Mouse (Mus musculus): ENCODE data around the gene Gm20388. TPM values are rescaled to one million over a fixed set of nuclear protein-coding genes. Genes with fewer than 3 reads are reported as not detected.

Gm20388 gene
- total and polyA plus RNA-seq, 3 experiments = 0.02 to 0.05 TPM; not detected in 1

DNA sequence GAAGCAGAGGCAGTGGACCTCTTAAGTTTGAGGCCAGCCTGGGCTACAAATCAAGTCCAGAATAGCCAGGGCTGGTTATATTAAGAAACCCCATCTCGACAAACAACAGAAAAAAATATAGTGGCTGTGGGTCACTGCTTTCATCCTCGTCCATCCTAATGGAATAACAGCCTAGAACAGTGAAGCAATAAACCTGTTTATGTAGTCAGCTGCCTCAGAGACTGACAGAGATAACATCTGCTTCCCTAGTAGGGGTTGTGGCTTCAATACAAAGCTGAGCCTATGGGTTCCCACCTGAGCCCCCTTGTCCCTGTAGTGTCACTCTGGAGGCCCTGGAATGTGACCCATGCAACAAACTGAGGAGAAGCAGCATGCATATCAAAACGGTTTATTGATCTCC lies 2663.6 kb downstream of the Gm20388 start:
- Histone ChIP-seq H3K4me1 (ENCODE audit: insufficient read depth, low read depth, low read length) (peaks cover 83% of the 10 kb centered on the region), H3K36me3 (replicated peaks) (peaks cover 71% of the 10 kb centered on the region), H3K9me3 (replicated peaks) (no peaks in the 10 kb centered on the region), H3K27me3 (ENCODE audit: insufficient read depth, low read length) (peaks cover 6% of the 10 kb centered on the region; the same call in 1 of the 2 replicates), H3K4me3 (ENCODE audit: low read depth, low read length) (peak overlapping the region; percentile 87; the same call in 1 of the 2 replicates)
- ATAC-seq (ENCODE audit: extremely low read depth, insufficient number of reproducible peaks, low FRiP score, poor library complexity, severe bottlenecking) = no peak
- TF ChIP-seq GATA2 (IDR thresholded peaks at IDR 0.05; ENCODE audit: borderline replicate concordance, low read depth, low read length) (no peak), POLR2AphosphoS5 (IDR thresholded peaks at IDR 0.05; ENCODE audit: insufficient replicate concordance, low read depth, low read length) (no peak; the same call in 1 of the 2 replicates), TAL1 (conservative IDR thresholded peaks at IDR 0.05; ENCODE audit: low read depth, low read length) (no peak), CTCF (IDR thresholded peaks at IDR 0.05; ENCODE audit: low read depth, low read length) (no peak), GATA1 (IDR thresholded peaks at IDR 0.05; ENCODE audit: borderline replicate concordance, low read length) (no peak)
- no peak for DNase-seq (ENCODE audit: low spot score)

DNA sequence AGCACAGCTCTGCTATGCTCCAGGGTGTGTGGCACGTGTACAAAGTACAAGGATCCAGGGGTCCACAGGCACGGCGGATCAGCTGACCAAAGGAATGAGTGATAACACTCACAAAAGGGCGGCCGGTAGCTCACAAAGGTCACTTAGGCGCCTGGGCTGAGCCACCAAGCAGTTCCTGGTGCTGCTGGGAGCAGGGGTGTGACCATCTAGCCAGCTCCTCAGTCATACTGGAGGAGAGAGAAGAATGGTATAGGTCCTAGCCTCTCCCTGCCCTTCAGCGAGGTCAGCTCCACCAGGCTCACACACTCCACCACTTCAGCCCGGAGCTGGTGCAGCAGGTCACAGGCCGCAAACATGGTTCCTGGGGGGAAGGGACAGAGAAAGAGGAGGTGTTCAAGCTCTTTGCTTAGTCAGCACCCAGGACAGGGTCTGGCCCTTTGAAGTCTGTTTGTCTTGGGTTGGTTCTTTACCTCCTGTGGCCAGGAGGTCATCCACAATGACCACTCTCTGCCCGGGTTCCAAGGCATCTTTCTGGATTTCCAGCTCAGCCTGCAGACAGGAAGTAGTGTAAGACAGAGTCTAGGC lies 2664.1 kb downstream of the Gm20388 start:
- ATAC-seq (ENCODE audit: extremely low read depth, insufficient number of reproducible peaks, low FRiP score, poor library complexity, severe bottlenecking) = no peak
- Histone ChIP-seq H3K27me3 (ENCODE audit: insufficient read depth, low read length) (peaks cover 7% of the 10 kb centered on the region; the same call in 1 of the 2 replicates), H3K9me3 (replicated peaks) (no peaks in the 10 kb centered on the region), H3K4me3 (ENCODE audit: low read depth, low read length) (peak overlapping the region; percentile 87; the same call in 1 of the 2 replicates), H3K36me3 (replicated peaks) (peaks cover 66% of the 10 kb centered on the region), H3K4me1 (ENCODE audit: insufficient read depth, low read depth, low read length) (peaks cover 78% of the 10 kb centered on the region)
- DNase-seq (ENCODE audit: low spot score) = no peak
- TF ChIP-seq CTCF (IDR thresholded peaks at IDR 0.05; ENCODE audit: low read depth, low read length) (no peak), GATA2 (IDR thresholded peaks at IDR 0.05; ENCODE audit: borderline replicate concordance, low read depth, low read length) (no peak), GATA1 (IDR thresholded peaks at IDR 0.05; ENCODE audit: borderline replicate concordance, low read length) (no peak), TAL1 (conservative IDR thresholded peaks at IDR 0.05; ENCODE audit: low read depth, low read length) (no peak), POLR2AphosphoS5 (IDR thresholded peaks at IDR 0.05; ENCODE audit: insufficient replicate concordance, low read depth, low read length) (no peak)

DNA sequence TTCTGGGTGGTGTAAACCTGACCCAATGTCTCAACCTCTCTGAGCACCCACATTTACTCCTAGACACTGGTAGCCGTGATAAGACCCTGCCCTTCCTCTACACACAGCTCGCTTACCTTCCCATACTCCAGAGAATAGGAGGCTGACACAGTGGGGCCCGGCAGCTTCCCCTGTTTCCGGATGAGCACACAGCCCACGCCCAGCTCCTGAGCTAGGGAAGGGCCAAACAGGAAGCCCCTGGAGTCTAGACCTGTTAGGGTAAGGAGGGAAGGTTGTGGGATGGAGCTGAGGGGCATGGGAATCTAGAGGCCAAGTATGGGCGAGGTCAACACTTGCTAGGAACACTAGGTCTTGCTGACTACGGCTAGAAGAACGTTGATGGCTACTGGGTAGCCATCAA lies 2664.6 kb downstream of the Gm20388 start:
- peak; percentile 29 for ATAC-seq (ENCODE audit: extremely low read depth, insufficient number of reproducible peaks, low FRiP score, poor library complexity, severe bottlenecking)
- Histone ChIP-seq H3K27me3 (ENCODE audit: insufficient read depth, low read length) (peaks cover 9% of the 10 kb centered on the region), H3K4me3 (ENCODE audit: low read depth, low read length) (peak overlapping the region; percentile 87), H3K9me3 (replicated peaks) (no peaks in the 10 kb centered on the region), H3K36me3 (replicated peaks) (peaks cover 60% of the 10 kb centered on the region), H3K4me1 (ENCODE audit: insufficient read depth, low read depth, low read length) (peaks cover 73% of the 10 kb centered on the region)
- no peak for TF ChIP-seq POLR2AphosphoS5 (IDR thresholded peaks at IDR 0.05; ENCODE audit: insufficient replicate concordance, low read depth, low read length)
- TF ChIP-seq CTCF (IDR thresholded peaks at IDR 0.05; ENCODE audit: low read depth, low read length) = no peak
- no peak for TF ChIP-seq GATA1 (IDR thresholded peaks at IDR 0.05; ENCODE audit: borderline replicate concordance, low read length)
- no peak for TF ChIP-seq GATA2 (IDR thresholded peaks at IDR 0.05; ENCODE audit: borderline replicate concordance, low read depth, low read length)
- TF ChIP-seq TAL1 (conservative IDR thresholded peaks at IDR 0.05; ENCODE audit: low read depth, low read length) = no peak
- peak; percentile 31 for DNase-seq (ENCODE audit: low spot score)

DNA sequence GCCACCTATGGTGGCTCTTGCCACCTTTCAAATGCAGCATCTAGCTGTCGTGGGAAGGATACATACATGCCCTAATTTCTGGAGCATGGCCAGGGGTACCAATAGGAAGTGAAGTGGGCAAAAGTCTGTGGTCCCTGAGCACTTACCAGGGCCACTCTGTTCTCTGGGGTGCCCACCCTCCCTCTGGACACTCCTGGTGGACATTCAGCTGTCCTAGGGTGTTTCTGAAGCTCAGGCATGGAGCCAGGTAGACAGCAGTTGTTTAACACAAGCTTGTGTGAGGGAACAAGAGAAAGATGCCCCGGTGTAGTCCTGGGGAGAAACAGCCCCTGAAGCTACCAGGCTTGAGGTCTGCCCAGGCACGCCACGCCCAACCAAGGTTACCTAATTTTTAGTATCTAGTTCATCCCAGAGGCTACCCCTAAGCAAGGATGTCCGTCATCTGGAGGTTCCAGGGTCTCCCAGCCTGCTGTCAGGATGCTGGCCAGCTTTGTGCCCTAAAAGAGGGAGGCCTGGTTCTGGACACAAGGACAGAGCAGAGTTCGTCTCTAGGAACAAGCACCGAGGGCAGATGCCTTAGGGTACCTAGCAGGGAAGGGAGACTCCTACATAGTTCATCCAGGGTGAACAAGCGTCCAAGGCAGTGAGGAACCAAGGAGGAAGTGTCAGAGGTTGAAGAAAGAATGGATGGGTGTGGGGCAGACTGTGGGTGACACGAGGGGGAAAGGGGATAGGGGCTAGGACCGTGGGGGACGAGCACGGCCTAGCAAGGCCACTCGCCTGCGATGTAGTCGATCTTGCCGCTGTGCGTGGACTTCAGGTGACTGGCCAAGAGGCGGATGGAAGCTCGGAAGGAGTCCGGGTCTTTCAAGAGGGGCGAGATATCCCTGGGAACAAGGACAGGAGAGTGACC lies 2665.3 kb downstream of the Gm20388 start:
- TF ChIP-seq POLR2AphosphoS5 (IDR thresholded peaks at IDR 0.05; ENCODE audit: insufficient replicate concordance, low read depth, low read length) = 0 out of 2 replicates have a peak, but pooled peaks have one; percentile 27
- no peak for TF ChIP-seq TAL1 (conservative IDR thresholded peaks at IDR 0.05; ENCODE audit: low read depth, low read length)
- Histone ChIP-seq H3K4me1 (ENCODE audit: insufficient read depth, low read depth, low read length) (peaks cover 69% of the 10 kb centered on the region), H3K36me3 (replicated peaks) (peaks cover 53% of the 10 kb centered on the region), H3K9me3 (replicated peaks) (no peaks in the 10 kb centered on the region), H3K27me3 (ENCODE audit: insufficient read depth, low read length) (peaks cover 15% of the 10 kb centered on the region), H3K4me3 (ENCODE audit: low read depth, low read length) (peak overlapping the region; percentile 87)
- ATAC-seq (ENCODE audit: extremely low read depth, insufficient number of reproducible peaks, low FRiP score, poor library complexity, severe bottlenecking) (no peak), DNase-seq (ENCODE audit: low spot score) (peak; percentile 61)

DNA sequence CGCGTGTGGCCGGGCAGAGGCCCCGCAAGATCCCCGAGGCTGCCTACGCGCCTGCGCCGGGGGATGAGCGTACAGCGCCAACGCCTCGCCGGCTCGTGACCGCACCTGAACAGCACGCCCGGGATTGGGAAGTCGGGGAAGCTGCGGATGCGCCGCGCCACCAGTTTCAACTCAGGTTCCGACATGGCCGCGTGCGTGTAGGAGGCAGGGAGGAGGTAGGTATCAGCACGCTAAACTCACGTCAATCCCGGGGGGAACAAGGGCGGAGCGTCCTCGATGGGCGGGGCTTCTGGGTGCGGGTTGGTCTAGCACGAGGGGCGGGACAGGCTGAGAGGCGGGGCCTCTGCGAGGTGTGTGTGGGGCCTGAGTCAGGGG lies 2666.0 kb downstream of the Gm20388 start, which contains the start of gene Aprt:
Gene Aprt (minus strand): TSS at position 262 of the 375 bp plus-strand sequence.
- Histone ChIP-seq H3K36me3 (replicated peaks) (peaks cover 47% of the 10 kb centered on the region), H3K4me1 (ENCODE audit: insufficient read depth, low read depth, low read length) (peaks cover 62% of the 10 kb centered on the region), H3K9me3 (replicated peaks) (no peaks in the 10 kb centered on the region), H3K27me3 (ENCODE audit: insufficient read depth, low read length) (peaks cover 19% of the 10 kb centered on the region), H3K4me3 (ENCODE audit: low read depth, low read length) (peak within 1 kb of the TSS; percentile 87)
- TF ChIP-seq GATA2 (IDR thresholded peaks at IDR 0.05; ENCODE audit: borderline replicate concordance, low read depth, low read length) = no peak
- TF ChIP-seq GATA1 (IDR thresholded peaks at IDR 0.05; ENCODE audit: borderline replicate concordance, low read length) = no peak
- TF ChIP-seq POLR2AphosphoS5 (IDR thresholded peaks at IDR 0.05; ENCODE audit: insufficient replicate concordance, low read depth, low read length) = no peak
- no peak for TF ChIP-seq TAL1 (conservative IDR thresholded peaks at IDR 0.05; ENCODE audit: low read depth, low read length)
- TF ChIP-seq CTCF (IDR thresholded peaks at IDR 0.05; ENCODE audit: low read depth, low read length) = no peak
- DNase-seq (ENCODE audit: low spot score) (peak; percentile 92), ATAC-seq (ENCODE audit: extremely low read depth, insufficient number of reproducible peaks, low FRiP score, poor library complexity, severe bottlenecking) (peak; percentile 76)

DNA sequence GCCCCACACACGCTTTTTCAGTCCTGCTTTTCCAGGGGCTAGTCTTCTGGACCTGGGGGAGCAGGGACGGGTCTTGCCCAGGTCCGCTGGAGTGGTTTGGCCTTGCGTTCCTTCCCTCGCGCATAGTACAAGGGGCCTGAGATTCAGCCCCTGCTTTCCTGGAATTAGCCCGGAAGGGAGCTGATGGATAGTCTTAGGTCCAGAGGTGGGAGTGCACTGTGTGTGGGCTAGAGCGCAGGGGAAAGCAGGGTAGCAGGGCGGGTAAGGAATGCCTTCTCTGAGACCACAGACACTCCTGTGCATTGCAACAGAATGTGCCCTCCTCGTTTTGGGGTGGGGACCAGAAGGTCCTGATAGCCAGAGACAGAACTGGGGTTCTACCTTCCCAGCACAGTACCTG lies 2666.5 kb downstream of the Gm20388 start:
- H3K4me1 ChIP-seq (ENCODE audit: insufficient read depth, low read depth, low read length) = peaks cover 57% of the 10 kb centered on the region
- H3K9me3 ChIP-seq (replicated peaks) = no peaks in the 10 kb centered on the region
- TF ChIP-seq CTCF (IDR thresholded peaks at IDR 0.05; ENCODE audit: low read depth, low read length) (no peak), POLR2AphosphoS5 (IDR thresholded peaks at IDR 0.05; ENCODE audit: insufficient replicate concordance, low read depth, low read length) (no peak), TAL1 (conservative IDR thresholded peaks at IDR 0.05; ENCODE audit: low read depth, low read length) (no peak), GATA1 (IDR thresholded peaks at IDR 0.05; ENCODE audit: borderline replicate concordance, low read length) (no peak), GATA2 (IDR thresholded peaks at IDR 0.05; ENCODE audit: borderline replicate concordance, low read depth, low read length) (no peak)
- peaks cover 21% of the 10 kb centered on the region for H3K27me3 ChIP-seq (ENCODE audit: insufficient read depth, low read length)
- H3K4me3 ChIP-seq (ENCODE audit: low read depth, low read length) = peak overlapping the region; percentile 87; the same call in 1 of the 2 replicates
- DNase-seq (ENCODE audit: low spot score) (no peak), ATAC-seq (ENCODE audit: extremely low read depth, insufficient number of reproducible peaks, low FRiP score, poor library complexity, severe bottlenecking) (no peak)
- peaks cover 42% of the 10 kb centered on the region for H3K36me3 ChIP-seq (replicated peaks)

All from G1E (cell line).